Mouse (Mus musculus) thymus, postnatal 0 days (tissue): Measurements from ENCODE around the gene Fam129c. TPM values are rescaled to one million over a fixed set of nuclear protein-coding genes. Genes with fewer than 3 reads are reported as not detected.

Source experiments
- DNase-seq: peaks from one replicate; pipeline ENCODE4 v3.0.0-alpha.2; 2015; ENCODE audit warnings: low spot score
- polyA plus RNA-seq: library from polyadenylated mRNA; unstranded; fragments of >200 nt; fragmentation: Nextera tagmentation; extraction: Ambion mirVana; gene quantifications from 2 replicates; pipeline ENCODE4 v1.2.1, GENCODE M21; 2015

The Fam129c gene
- polyA plus RNA-seq, 1 experiment from 2014 or later = 11.2 TPM

DNA sequence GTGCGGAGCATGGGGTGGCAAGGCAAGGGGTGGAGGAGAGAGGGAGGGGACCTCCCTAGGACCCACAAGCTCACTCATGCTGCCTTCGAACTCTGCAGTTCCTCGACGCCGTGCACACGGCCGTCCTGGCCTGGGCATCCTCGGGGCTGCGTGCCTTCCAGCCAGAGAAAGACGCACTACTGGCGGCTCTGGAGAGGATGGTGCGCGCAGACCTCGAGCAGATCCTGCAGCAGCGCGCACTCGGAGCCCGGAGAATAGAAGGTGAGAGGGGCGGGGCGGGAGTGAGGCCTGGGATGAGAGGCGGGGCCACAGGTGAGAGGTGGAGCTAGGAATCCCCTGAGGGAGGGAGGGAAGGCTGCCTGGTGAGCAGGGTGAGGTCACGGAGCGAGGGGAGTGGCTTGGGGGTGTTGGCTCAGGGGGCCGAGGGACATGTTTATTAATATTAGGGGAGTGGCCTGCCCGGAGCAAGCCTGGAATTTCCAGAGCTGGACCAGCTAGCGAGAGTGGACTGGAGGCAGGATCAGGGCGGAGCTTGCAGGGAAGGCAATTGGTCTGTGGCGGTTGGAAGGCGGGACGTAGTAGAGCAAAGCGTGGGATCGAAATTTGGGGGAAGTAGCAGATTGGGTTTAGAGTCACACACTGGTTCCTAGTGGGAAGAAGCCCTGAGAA lies 5.4 kb downstream of the Fam129c start:
- DNase-seq = no peak

DNA sequence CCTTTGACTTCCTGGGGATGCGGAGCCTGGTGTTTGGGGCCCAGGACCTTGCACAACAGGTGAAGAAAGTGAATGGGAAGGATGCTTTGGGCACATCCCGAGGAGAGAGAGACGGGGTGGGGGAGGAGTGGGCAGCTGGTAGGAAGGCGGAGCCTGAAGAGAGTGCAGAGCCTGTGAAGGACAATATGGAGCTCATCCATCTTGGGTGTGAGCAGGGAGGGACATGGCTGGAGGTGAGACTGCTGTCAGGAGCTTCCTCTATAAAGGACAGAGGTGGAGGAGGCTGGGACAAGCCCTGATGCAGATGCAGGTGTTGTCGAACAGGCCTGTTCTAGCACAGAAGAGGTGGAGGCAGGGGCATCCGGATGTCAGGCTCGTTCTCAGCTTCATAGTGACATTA lies 6.6 kb downstream of the Fam129c start:
- DNase-seq = no peak

- peak; percentile 99 for DNase-seq
Observed at GRCm38 (mm10) chr8:71610822-71611651, 13.6 kb downstream of the Fam129c start, which contains the start of gene Colgalt1. Gene Colgalt1, plus strand, starts transcription at chr8:71610998.

DNA sequence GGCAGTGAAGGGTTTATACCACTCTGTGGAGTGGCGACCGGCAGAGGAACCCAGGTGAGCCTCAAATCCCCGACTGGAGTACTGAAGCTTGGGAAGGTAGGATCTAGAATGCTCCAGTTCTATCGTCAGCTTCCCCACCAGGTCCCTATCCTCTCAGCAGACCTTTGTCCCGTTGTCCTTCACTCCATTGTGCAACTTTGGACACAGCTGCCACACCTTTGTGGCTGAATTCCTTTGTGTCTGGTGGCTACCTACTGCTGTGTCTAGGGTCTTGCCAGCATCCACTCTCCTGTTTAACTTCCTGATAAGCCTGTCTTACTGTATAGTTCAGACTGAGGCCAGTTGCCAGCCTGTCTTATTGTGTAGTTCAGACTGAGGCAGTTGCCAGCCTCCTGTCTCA lies 14.7 kb downstream of the Fam129c start:
- DNase-seq = no peak

DNA sequence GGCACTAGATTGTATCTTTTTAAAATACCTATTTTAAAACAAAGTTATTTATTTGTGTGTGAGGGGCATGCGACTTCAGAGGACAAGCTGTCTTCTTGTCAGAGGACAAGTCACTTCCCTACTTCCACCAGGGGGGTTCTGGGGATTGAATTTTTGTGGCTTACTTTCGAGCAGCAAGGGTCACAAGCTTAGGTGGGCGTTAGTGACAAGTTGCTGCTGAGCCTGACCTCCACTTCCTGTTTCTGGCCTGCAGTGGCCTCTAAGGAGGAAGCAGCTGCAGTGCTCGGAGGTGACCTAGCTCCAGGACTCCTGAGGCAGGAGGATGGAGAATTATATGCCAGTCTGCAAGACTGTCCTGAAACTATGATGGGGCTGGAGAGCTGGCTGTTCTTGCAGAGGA lies 16.0 kb downstream of the Fam129c start:
- no peak for DNase-seq

DNA sequence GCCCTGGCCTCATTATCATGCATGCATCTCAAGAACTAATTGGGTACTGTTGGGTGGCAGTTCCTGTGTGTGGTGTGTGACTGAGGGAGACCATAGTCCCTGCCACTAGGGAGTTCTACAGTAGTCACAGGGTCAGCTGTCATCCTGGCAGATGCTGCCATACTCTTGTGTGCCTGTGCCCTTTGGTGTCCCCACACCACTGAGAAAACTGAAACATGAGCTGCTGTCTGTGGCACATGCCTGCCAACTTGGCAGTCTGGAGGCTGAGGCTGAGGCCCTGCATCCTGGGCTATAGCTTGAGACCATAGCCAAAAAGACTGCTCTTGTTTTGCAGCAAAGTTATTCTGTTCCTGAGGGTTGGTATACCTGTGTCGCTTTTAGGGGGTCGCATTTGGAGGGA lies 22.3 kb downstream of the Fam129c start:
- no peak for DNase-seq

DNA sequence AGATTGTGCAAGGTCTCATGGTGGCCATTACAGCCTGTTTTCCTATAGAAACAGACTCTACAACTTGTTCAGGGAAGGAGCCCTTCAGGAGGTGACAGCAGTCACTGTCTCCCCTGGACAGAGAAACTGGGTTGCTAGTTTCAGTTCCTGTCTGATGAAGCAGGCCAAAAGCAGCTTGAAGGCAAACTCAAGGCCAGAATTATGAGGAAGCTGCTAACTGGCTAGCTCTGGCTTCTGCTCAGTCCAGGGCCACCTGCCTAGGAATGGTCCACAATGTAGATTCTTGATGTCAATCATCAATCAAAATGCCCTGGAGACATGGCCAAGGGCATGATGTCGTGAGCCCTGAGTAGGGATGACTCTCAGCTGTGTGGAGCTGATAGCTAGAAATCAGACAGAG lies 27.6 kb downstream of the Fam129c start:
- no peak for DNase-seq

DNA sequence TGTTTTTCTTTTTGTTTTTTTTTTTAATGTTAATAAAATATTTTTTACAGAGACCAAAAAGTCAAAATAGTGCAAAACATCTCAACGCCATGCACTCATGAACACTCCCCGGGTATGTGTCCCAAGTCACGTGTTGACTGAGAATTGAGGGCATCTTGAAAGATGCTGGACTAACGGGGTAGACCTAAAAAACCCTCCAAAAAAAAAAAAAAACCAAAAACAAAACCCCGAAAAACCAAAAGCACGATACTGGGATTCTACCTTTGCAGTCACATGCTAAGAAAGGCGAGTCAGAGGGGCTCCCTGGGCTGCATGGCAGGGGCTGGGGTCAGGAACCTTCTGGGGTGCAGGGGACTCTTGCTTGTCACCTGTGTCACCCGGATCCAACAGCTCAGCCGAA lies 29.3 kb downstream of the Fam129c start:
- DNase-seq = no peak

DNA sequence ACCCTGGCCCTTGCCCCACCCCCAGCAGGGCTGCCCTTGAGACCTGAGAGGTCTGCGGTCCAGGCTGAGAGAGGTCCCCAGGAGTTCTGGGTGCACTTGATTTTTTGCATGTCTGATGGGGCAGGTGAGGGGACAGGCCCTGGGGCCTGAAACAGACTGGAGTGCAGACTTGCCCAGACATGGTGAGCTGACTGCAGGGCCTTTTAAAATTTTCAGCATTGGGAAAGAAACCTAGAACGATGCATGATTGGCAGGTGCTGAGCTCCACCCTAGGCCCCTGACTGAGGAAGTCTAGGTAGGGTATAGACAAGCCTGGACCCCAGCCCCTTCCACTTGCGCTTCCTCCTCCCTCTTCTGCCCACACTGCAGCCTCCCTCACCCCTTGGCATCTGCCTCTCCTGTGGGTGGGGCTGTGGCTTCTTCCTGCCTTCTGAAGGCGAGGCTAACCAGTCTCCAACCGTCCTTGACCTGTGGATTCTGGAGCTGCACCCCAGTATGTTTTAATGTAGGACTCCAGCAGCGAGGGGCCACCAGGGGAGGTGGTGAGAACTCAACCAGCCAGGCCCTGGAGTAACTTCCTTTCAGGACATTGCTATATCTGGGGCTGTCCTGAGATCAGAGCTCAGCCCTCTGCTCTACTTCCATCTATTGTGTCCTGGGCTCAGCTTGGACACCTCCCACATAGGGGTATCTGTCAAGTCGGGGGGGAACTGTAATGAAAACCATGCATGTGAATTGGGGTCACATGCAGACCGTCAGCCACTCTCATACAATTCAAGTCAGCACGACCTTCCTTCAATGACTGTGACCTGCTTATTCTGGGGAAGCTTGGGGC lies 30.0 kb downstream of the Fam129c start:
- DNase-seq = no peak

DNA sequence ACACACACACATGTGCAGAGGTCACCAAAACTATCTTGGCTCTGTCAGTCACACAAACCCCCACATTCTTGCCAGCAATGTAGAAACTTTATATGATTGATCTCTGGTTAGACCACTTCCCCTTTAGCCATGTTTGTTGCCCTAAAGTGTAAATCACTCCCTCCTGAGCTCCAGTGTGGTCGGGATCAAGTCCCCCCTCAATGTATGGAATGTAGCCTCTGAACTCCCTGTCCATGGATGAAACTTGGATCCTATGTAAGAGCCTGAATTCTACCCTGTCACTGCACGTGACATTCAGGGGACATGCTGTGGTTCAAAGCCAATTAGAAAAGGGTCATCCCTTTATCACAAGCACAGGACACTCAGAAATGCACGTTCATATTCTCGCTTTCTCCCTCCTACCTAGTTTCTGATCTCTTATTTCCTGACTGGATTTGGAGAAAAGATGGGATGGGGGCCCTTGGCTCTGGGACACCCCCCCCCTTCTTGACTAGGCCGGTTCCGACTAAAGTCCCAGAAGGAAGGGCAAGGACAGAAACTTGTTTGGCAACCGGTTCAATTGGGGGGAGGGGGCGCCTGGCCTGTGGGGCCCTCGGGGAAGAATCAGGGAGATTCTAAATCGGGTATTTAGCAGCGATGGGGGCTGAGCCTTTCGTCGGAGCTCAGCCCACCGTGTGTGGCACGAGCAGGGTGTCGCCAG lies 31.1 kb downstream of the Fam129c start:
- DNase-seq = no peak

DNA sequence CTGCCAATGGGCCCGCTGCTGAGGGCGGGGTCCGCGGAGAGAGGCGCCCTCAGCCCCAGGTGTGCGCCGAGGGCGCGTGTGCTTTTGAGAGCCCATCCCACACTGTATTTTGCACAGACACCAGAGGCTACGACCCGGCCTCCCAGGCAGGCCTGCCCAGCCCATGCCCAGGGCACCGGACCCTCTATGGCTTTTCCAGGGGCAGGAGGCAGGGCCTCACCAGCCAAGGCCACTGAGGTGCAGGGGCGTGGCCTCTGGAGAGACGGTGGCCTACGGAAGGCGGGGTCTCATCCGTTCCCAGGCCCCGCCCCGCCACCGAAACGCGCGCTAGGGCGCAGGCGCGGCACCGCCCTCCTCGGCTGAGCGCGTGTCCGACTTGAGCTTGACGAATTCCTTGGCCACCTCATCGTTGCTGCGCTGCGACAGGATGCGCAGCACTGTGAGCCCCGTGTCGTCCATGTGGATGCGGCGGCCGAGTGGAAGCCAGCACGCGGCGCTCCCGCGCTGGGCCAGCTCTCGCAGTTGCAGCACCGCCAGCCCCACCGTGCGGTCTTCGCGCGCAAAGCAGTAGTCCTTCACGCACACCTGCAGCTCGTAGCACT lies 31.7 kb downstream of the Fam129c start:
- DNase-seq = peak; percentile 92

DNA sequence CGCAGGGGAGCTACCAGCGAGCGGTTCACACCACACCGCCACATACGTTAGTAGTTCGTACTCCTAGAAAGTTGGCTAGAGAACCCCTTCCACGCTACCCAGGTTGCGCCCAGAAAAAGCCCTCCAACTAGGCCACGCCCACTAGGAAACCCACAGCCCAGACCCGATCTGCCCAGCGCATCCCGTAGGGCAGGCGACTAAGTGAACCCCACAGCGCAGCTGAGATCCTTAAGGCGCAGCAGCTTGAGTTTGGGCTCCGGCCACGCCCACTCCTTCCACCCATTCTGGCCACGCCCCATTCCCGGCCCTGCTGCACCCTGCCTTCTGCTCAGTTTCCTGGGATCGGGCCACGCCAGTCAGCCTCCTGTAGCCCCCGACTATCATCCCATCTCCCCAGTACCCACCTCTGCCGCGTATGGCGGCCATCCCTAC lies 32.3 kb downstream of the Fam129c start:
- DNase-seq = peak; percentile 46

GRCm38 (mm10) chr8:71630761-71631160 lies 33.3 kb downstream of the Fam129c start:
- no peak for DNase-seq

DNA sequence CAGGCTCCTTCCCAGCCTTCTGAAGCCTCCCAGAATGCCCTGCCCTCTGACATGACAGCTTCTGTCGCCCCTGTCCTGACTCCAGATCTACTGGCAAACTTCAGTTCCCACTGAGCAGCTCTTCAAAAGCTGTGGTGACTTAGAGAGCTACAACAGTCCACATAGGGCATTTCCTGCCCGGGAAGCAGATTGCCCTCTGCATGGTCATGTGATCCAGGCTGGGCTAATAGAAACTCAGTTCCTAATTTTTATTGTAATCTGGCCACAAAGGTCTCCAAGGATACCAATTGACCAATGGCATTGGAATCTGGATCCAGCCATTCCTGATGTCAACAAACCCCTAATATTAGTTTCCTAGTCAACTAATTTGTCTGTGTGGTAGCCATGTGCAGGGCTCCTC lies 34.4 kb downstream of the Fam129c start:
- no peak for DNase-seq

DNA sequence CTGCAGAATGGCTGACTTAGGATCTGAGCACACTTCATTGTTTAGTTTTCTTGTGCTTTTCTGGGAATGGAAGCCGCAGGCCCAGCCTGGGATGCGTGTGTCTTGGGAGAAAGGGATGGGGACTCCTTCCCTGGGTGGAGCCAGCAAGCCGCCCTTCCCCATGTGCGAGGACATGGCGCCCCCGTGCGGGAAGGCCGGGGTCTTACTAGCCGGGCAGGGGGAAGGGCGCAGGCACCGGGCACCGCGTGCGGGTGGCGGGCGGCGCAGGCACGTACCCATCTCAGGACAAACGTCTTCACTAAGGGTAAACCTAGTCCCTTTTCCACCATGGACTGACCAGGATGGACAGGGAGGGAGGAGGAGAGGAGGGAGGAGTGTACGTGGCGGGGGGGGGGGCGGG lies 35.7 kb downstream of the Fam129c start:
- peak; percentile 78 for DNase-seq

GRCm38 (mm10) chr8:71633981-71634667 lies 36.7 kb downstream of the Fam129c start:
- DNase-seq = peak; percentile 87

- no peak for DNase-seq
Observed at GRCm38 (mm10) chr8:71637149-71638095, 40.0 kb downstream of the Fam129c start.

DNA sequence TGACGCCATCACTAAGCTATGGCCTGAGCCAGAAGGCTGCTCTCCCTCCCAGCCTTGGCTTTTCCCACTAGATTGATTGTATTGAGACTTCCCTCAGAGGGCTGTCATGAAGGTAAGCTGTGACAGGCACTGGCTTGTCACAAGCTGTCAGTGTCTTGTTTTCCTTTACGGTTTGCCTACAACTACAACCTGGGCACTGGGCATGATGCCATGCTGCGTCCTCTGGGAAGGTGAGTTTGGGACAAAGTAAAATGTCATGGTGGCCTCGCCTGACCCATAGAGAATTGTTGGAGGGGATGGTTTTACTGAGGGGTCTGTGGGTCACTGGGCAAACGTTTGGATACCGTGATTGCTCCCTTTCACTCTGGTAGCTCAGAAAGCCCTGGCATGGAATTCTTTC lies 40.9 kb downstream of the Fam129c start:
- no peak for DNase-seq

DNA sequence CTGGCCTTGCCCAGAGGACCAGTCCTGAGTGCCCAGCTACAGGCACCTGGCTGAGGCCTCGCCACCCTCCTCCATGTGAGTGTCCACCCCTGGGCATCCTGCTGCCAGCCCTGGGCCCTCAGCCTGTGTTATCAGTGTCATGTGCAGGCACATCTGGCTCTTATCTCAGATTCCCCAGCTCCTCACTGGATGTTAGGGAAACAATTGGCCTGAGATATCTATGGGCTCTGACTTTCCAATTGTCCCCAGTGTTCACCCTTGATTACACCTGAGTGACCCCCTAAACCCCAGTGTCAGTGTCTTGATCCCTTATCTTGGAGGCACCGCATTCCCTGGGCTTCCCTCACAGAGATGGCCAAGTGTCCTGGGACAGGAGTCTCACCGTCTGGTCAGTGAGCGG lies 41.9 kb downstream of the Fam129c start:
- no peak for DNase-seq
